Mouse (Mus musculus) neural tube, embryonic 14.5 days (tissue): ENCODE results near the gene Hoxa1. TPM values are rescaled to one million over a fixed set of nuclear protein-coding genes. Genes with fewer than 3 reads are reported as not detected.

ENCODE experiments used
- ATAC-seq: fragments of 200-750 bp; cut with Nextera tagmentation; 2 replicates; pipeline ENCODE4 v1.8.0; 2017; ENCODE audit warnings: low read depth, mild to moderate bottlenecking, moderate TSS enrichment, moderate library complexity
- H3K27ac ChIP-seq: fragments of 300-500 bp; sonication (generic); 2 replicates; pipeline ENCODE4 v1.5.1; 2014; ENCODE audit warnings: low read depth, mild to moderate bottlenecking, control low read depth, low read length, moderate library complexity, mixed read lengths
- H3K27me3 ChIP-seq: fragments of 300-500 bp; sonication (generic); 2 replicates; pipeline ENCODE4 v1.6.1; 2014; ENCODE audit warnings: low read length; ENCODE audit not compliant: control insufficient read depth, insufficient read depth
- H3K36me3 ChIP-seq: fragments of 300-500 bp; sonication (generic); 2 replicates; pipeline ENCODE4 v1.6.1; 2014; ENCODE audit warnings: low read length, mixed read lengths; ENCODE audit not compliant: control insufficient read depth, insufficient read depth
- H3K4me1 ChIP-seq: fragments of 300-500 bp; sonication (generic); 2 replicates; pipeline ENCODE4 v1.6.1; 2014; ENCODE audit warnings: low read length; ENCODE audit not compliant: control insufficient read depth, insufficient read depth
- H3K4me2 ChIP-seq: fragments of 300-500 bp; sonication (generic); 2 replicates; pipeline ENCODE4 v1.6.1; 2014; ENCODE audit warnings: mild to moderate bottlenecking, low read depth, low read length, control low read depth
- H3K4me3 ChIP-seq: fragments of 300-500 bp; sonication (generic); 2 replicates; pipeline ENCODE4 v1.5.1; 2014; ENCODE audit warnings: low read depth, low read length, control low read depth, mixed read lengths
- H3K9ac ChIP-seq: fragments of 300-500 bp; sonication (generic); replicated peaks from 2 replicates; pipeline ENCODE4 v1.6.1; 2014; ENCODE audit warnings: low read depth, mild to moderate bottlenecking, control low read depth, low read length, mixed read lengths
- H3K9me3 ChIP-seq: fragments of 300-500 bp; sonication (generic); 2 replicates; pipeline ENCODE4 v1.6.1; 2016; ENCODE audit warnings: low read length; ENCODE audit not compliant: control insufficient read depth
- WGBS: fragments of 180-500 bp; shearing (Covaris S2); extraction: QIAGEN DNeasy Blood & Tissue Kit; methylation state at CpG from one replicate; pipeline ENCODE4 v1.1.7; 2014; 5-methylcytosine and 5-hydroxymethylcytosine counted together
- polyA plus RNA-seq: library from polyadenylated mRNA; unstranded; fragments of >200 nt; fragmentation: Nextera tagmentation; extraction: Ambion mirVana; gene quantifications from 2 replicates; pipeline ENCODE4 v1.2.1, GENCODE M21; 2014

Hoxa1 gene
- polyA plus RNA-seq, 1 experiment from 2014 or later = 0.92 TPM

DNA sequence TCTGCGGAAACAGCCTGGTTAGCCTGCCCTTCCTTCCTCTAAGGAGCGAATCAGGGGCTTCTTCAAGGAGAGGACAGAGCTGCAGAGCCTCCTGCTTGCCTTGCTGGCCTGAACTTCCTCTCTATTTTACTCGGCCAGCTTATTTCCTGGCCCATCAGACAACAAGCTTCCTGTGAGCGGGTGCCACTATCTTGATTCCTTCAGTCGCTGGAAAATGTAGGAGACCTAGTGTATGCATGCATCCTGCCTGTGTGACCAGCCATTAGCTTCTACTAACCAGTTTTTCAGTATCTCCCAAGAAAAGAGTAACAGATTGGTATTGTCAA is 12.7 kb upstream of the Hoxa1 start:
- peak overlapping the region; percentile 65 for H3K4me2 ChIP-seq
- peaks cover 85% of the 10 kb centered on the region for H3K4me1 ChIP-seq
- H3K9me3 ChIP-seq = no peaks in the 10 kb centered on the region
- peak overlapping the region; percentile 33 for H3K9ac ChIP-seq
- no peak for ATAC-seq
- peaks cover 7% of the 10 kb centered on the region; the same call in 1 of the 2 replicates for H3K36me3 ChIP-seq
- H3K27me3 ChIP-seq = no peaks in the 10 kb centered on the region
- WGBS = 10% methylated on average over 5 of the region's 5 CpGs
- no peak overlapping the region for H3K4me3 ChIP-seq
- peak overlapping the region; percentile 93 for H3K27ac ChIP-seq

DNA sequence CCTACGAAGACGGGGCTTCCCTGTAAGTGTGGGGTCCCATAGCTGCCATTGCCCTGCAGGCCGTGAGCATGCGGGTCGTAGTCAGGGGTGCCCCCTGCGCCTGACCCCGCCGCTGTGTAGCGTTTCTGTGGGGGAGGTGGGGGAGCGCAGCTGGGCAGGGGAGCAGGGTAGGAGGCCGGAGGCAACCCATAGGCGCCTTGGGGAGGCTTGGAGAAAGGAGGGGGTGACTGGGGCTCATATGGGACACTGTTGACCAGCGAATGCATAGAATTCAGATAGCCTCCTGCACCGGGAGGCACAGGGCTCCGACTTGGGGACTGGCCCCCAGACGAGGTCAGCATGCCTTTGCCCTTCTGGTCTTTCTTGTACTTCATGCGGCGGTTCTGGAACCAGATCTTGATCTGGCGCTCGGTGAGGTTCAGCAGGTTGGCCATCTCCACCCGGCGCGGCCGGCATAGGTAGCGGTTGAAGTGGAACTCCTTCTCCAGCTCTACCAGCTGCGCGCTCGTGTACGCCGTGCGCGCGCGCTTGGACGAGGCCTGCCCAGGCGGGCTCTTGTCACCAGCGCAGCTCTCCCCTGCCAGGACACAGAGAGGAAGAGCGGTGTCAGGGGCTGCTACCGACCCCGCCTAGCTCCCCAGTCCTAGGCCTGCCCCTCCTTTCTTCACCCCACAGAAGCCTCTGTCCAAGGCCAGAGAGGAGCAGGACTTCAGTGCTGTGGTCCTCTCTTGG is 12.2 kb upstream of the Hoxa1 start:
- H3K27ac ChIP-seq = peak overlapping the region; percentile 93
- no peak overlapping the region; the same call in 1 of the 2 replicates for H3K4me3 ChIP-seq
- H3K9ac ChIP-seq = peak overlapping the region; percentile 33
- peaks cover 85% of the 10 kb centered on the region for H3K4me1 ChIP-seq
- no peak for ATAC-seq
- H3K27me3 ChIP-seq = no peaks in the 10 kb centered on the region
- H3K4me2 ChIP-seq = peak overlapping the region; percentile 65
- no peaks in the 10 kb centered on the region for H3K9me3 ChIP-seq
- 6% methylated on average over 40 of the region's 40 CpGs for WGBS
- H3K36me3 ChIP-seq = peaks cover 7% of the 10 kb centered on the region; the same call in 1 of the 2 replicates

DNA sequence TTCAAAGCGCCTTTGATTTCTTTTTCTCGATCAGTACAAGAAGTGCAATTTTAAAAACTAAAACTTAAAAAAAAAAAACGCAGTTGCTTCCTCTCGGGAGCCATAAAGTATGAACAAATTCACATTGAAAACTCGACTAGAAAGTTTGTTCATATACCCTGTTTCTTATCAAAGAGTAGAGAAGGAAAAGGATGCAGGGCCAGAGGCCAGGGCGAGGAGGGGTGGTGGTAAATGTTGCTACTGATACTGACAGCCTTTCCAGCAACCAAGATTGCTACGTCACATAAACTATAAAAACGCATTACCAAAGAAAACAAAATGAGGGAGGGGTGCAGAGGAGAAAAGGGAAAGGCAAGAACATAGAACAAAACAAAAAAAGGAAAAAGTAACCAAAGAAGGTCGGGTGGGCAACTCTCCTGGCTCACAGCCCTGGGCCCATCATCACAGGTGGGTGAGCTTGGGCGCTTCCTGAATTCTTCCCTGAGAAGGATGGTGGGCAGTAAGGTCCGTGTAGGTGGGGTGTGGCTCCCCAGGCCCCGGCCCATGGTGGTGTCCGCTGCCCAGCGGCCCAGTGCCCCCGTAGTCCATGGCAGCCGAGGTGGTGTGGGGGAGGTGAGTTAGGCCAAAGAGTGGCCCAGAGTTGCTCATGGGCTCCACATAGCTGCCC is 11.5 kb upstream of the Hoxa1 start:
- Histone ChIP-seq H3K9me3 (no peaks in the 10 kb centered on the region), H3K9ac (peak overlapping the region; percentile 33), H3K4me1 (peaks cover 87% of the 10 kb centered on the region), H3K36me3 (peaks cover 7% of the 10 kb centered on the region; the same call in 1 of the 2 replicates), H3K4me2 (peak overlapping the region; percentile 65), H3K27me3 (no peaks in the 10 kb centered on the region), H3K27ac (peak overlapping the region; percentile 93), H3K4me3 (no peak overlapping the region)
- 11% methylated on average over 16 of the region's 16 CpGs for WGBS
- ATAC-seq = no peak

GRCm38 (mm10) chr6:52168191-52169055 is 10.3 kb upstream of the Hoxa1 start:
- Histone ChIP-seq H3K9me3 (no peaks in the 10 kb centered on the region), H3K27me3 (no peaks in the 10 kb centered on the region), H3K27ac (peak overlapping the region; percentile 99), H3K4me3 (peak overlapping the region; percentile 26), H3K9ac (peak overlapping the region; percentile 75), H3K4me1 (peaks cover 91% of the 10 kb centered on the region), H3K4me2 (peak overlapping the region; percentile 65), H3K36me3 (peaks cover 7% of the 10 kb centered on the region; the same call in 1 of the 2 replicates)
- WGBS = under 1% methylated on average over 42 of the region's 42 CpGs
- ATAC-seq = no peak

DNA sequence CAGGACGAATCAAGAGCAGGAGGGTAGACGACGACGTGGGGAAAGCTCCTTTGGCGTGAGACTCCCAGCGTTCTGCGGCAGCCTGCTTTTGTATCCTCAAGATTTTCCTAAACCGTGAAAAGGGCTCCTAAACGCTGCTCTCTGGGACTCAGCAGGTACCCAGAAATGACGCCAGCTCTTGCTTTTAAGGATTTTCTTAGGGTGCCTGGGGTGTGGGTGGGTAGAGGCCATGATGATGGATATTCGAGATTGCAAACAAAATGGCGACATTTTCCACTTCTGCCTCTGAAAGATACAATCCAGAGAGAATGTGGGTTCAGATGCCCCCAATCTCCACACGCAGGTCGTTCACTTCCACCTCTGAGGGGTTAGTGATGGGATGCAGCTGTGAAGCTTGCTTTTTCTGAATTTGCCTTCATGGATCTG is 9.6 kb upstream of the Hoxa1 start:
- no peaks in the 10 kb centered on the region for H3K27me3 ChIP-seq

DNA sequence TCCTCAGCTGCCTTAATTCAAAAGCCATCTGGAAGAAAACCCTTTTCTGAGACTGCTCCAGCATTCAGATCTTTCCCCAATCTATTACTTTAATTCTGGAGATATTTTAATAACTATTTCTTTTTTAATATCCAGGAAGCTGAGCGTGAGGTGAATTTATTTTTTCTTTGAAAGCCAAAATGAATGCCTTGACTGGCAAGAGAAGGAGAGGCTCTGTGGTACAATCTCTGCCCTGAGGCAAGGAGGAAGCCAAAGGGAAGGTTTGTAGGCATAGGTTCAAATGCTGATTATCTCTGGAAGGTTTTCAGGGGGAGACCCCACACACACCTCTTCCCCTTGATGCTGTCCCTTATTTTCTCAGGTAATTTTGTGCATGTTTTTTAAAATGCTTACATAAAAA is 9.1 kb upstream of the Hoxa1 start:
- Histone ChIP-seq H3K4me3 (peak overlapping the region; percentile 26; the same call in 1 of the 2 replicates), H3K4me2 (peak overlapping the region; percentile 65), H3K9ac (peak overlapping the region; percentile 75), H3K27me3 (no peaks in the 10 kb centered on the region), H3K27ac (peak overlapping the region; percentile 99), H3K9me3 (no peaks in the 10 kb centered on the region), H3K4me1 (peaks cover 84% of the 10 kb centered on the region), H3K36me3 (peaks cover 7% of the 10 kb centered on the region; the same call in 1 of the 2 replicates)
- ATAC-seq = no peak
- WGBS = 20% methylated on average over 1 of the region's 1 CpGs

More for the DNA sequence above, 9.6 kb upstream of the Hoxa1 start:
- Histone ChIP-seq H3K36me3 (peaks cover 7% of the 10 kb centered on the region; the same call in 1 of the 2 replicates), H3K4me3 (peak overlapping the region; percentile 26), H3K27ac (peak overlapping the region; percentile 99), H3K9me3 (no peaks in the 10 kb centered on the region), H3K4me2 (peak overlapping the region; percentile 65), H3K9ac (peak overlapping the region; percentile 75), H3K4me1 (peaks cover 90% of the 10 kb centered on the region)
- no peak for ATAC-seq
- WGBS = 10% methylated on average over 14 of the region's 14 CpGs

- Histone ChIP-seq H3K9ac (peak overlapping the region; percentile 82), H3K27me3 (no peaks in the 10 kb centered on the region), H3K27ac (peak overlapping the region; percentile 99), H3K4me2 (peak overlapping the region; percentile 81), H3K4me1 (peaks cover 83% of the 10 kb centered on the region), H3K4me3 (0 out of 2 replicates have a peak overlapping the region, but pooled peaks have one; percentile 43), H3K36me3 (peaks cover 7% of the 10 kb centered on the region; the same call in 1 of the 2 replicates), H3K9me3 (no peaks in the 10 kb centered on the region)
- WGBS = 11% methylated on average over 4 of the region's 4 CpGs
- ATAC-seq = no peak
Observed at GRCm38 (mm10) chr6:52166431-52167077, 8.4 kb upstream of the Hoxa1 start.
